Mouse (Mus musculus) forebrain, embryonic 13.5 days (tissue): ENCODE results near the gene Ugt1a5. TPM values are rescaled to one million over a fixed set of nuclear protein-coding genes. Genes with fewer than 3 reads are reported as not detected.
"Not testable (repeated sequence)": the region's sequence is repeated elsewhere in the genome, so short reads cannot be mapped to it uniquely, and the experiment has no call there.

ENCODE experiments used
- ATAC-seq: fragments of 200-750 bp; cut with Nextera tagmentation; 2 replicates; pipeline ENCODE4 v1.8.0; 2017
- H3K27ac ChIP-seq: fragments of 300-500 bp; sonication (generic); 2 replicates; pipeline ENCODE4 v1.5.1; 2015; ENCODE audit warnings: inconsistent platforms, mild to moderate bottlenecking, moderate library complexity
- H3K27me3 ChIP-seq: fragments of 300-500 bp; sonication (generic); 2 replicates; pipeline ENCODE4 v1.6.1; 2015; ENCODE audit warnings: mild to moderate bottlenecking, inconsistent platforms
- H3K36me3 ChIP-seq: fragments of 300-500 bp; sonication (generic); 2 replicates; pipeline ENCODE4 v1.6.1; 2015; ENCODE audit warnings: mild to moderate bottlenecking, inconsistent platforms; ENCODE audit not compliant: poor library complexity, severe bottlenecking
- H3K4me1 ChIP-seq: fragments of 300-500 bp; sonication (generic); 2 replicates; pipeline ENCODE4 v1.6.1; 2015; ENCODE audit warnings: inconsistent platforms
- H3K4me2 ChIP-seq: fragments of 300-500 bp; sonication (generic); 2 replicates; pipeline ENCODE4 v1.6.1; 2015; ENCODE audit warnings: inconsistent platforms, mild to moderate bottlenecking, moderate library complexity
- H3K4me3 ChIP-seq: fragments of 300-500 bp; sonication (generic); 2 replicates; pipeline ENCODE4 v1.5.1; 2015; ENCODE audit warnings: mild to moderate bottlenecking, inconsistent platforms
- H3K9ac ChIP-seq: fragments of 300-500 bp; sonication (generic); 2 replicates; pipeline ENCODE4 v1.6.1; 2015; ENCODE audit warnings: mild to moderate bottlenecking, inconsistent platforms
- H3K9me3 ChIP-seq: fragments of 300-500 bp; sonication (generic); replicated peaks from 2 replicates; pipeline ENCODE4 v1.6.1; 2016; ENCODE audit warnings: inconsistent platforms
- WGBS: fragments of 180-500 bp; shearing (Covaris S2); methylation state at CpG from one replicate; pipeline ENCODE4 v1.1.7; 2015; 5-methylcytosine and 5-hydroxymethylcytosine counted together
- polyA plus RNA-seq: library from polyadenylated mRNA; unstranded; fragments of >200 nt; fragmentation: Nextera tagmentation; extraction: Ambion mirVana; gene quantifications from 2 replicates; pipeline ENCODE4 v1.2.1, GENCODE M21; 2015

The Ugt1a5 gene
- polyA plus RNA-seq, 1 experiment from 2014 or later: not detected

DNA sequence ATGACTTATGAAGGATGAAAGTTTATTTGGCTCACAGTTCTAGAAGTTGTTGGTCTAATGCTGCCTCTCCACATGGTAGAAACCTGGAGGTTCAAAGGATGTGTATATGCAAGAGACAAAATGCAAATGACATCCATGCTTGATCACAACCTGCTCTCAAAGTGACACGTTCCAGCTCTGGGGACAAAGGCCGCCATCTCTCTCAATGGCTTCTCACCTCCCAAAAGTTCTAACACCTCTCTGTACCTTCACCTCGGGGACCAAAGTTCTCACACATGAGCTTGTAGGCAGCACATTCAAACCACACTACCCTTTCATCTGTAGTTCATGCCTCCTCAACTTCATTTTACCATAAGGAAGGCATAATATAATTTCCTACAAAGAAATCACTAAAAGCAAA lies 51.8 kb downstream of the Ugt1a5 start:
- H3K36me3 ChIP-seq: no peaks in the 10 kb centered on the region
- WGBS: 40% methylated on average over 3 of the region's 3 CpGs
- no peak overlapping the region for H3K27ac ChIP-seq
- H3K9me3 ChIP-seq: peaks cover 51% of the 10 kb centered on the region
- ATAC-seq: no peak
- no peaks in the 10 kb centered on the region for H3K27me3 ChIP-seq
- H3K9ac ChIP-seq: no peak overlapping the region
- H3K4me3 ChIP-seq: no peak overlapping the region
- H3K4me2 ChIP-seq: no peak overlapping the region
- H3K4me1 ChIP-seq: no peaks in the 10 kb centered on the region

- no peak overlapping the region for H3K4me3 ChIP-seq
- peaks cover 46% of the 10 kb centered on the region for H3K9me3 ChIP-seq
- no peaks in the 10 kb centered on the region for H3K36me3 ChIP-seq
- H3K9ac ChIP-seq: no peak overlapping the region
- H3K4me2 ChIP-seq: no peak overlapping the region
- no peaks in the 10 kb centered on the region for H3K4me1 ChIP-seq
- no peak overlapping the region for H3K27ac ChIP-seq
- ATAC-seq: no peak
- WGBS: 75% methylated on average over 9 of the region's 9 CpGs
- H3K27me3 ChIP-seq: no peaks in the 10 kb centered on the region
Observed at GRCm38 (mm10) chr1:88218051-88218450, 52.2 kb downstream of the Ugt1a5 start.

- no peak overlapping the region for H3K4me3 ChIP-seq
- WGBS: 49% methylated on average over 4 of the region's 4 CpGs
- H3K4me1 ChIP-seq: no peaks in the 10 kb centered on the region
- H3K27ac ChIP-seq: no peak overlapping the region
- no peak overlapping the region for H3K9ac ChIP-seq
- no peak for ATAC-seq
- peaks cover 41% of the 10 kb centered on the region for H3K9me3 ChIP-seq
- no peak overlapping the region for H3K4me2 ChIP-seq
- H3K27me3 ChIP-seq: no peaks in the 10 kb centered on the region
- no peaks in the 10 kb centered on the region for H3K36me3 ChIP-seq
Observed at GRCm38 (mm10) chr1:88218591-88218990, 52.8 kb downstream of the Ugt1a5 start.

GRCm38 (mm10) chr1:88219054-88219453 lies 53.2 kb downstream of the Ugt1a5 start:
- no peaks in the 10 kb centered on the region for H3K36me3 ChIP-seq
- no peak for ATAC-seq
- H3K4me1 ChIP-seq: no peaks in the 10 kb centered on the region
- H3K4me3 ChIP-seq: no peak overlapping the region
- no peak overlapping the region for H3K9ac ChIP-seq
- no peak overlapping the region for H3K4me2 ChIP-seq
- no peak overlapping the region for H3K27ac ChIP-seq
- peaks cover 36% of the 10 kb centered on the region for H3K9me3 ChIP-seq
- H3K27me3 ChIP-seq: no peaks in the 10 kb centered on the region
- WGBS: 17% methylated on average over 1 of the region's 1 CpGs

GRCm38 (mm10) chr1:88220336-88220735 lies 54.5 kb downstream of the Ugt1a5 start:
- ATAC-seq: no peak
- no peaks in the 10 kb centered on the region for H3K4me1 ChIP-seq
- H3K27me3 ChIP-seq: no peaks in the 10 kb centered on the region
- no peak overlapping the region for H3K9ac ChIP-seq
- H3K9me3 ChIP-seq: peaks cover 27% of the 10 kb centered on the region
- H3K4me3 ChIP-seq: no peak overlapping the region
- no peaks in the 10 kb centered on the region for H3K36me3 ChIP-seq
- no peak overlapping the region for H3K27ac ChIP-seq
- H3K4me2 ChIP-seq: no peak overlapping the region

- no peak for ATAC-seq
- Histone ChIP-seq H3K27me3 (no peaks in the 10 kb centered on the region), H3K27ac (no peak overlapping the region), H3K9ac (no peak overlapping the region), H3K4me2 (no peak overlapping the region), H3K9me3 (peaks cover 29% of the 10 kb centered on the region), H3K4me1 (no peaks in the 10 kb centered on the region), H3K4me3 (no peak overlapping the region), H3K36me3 (no peaks in the 10 kb centered on the region)
- 52% methylated on average over 2 of the region's 2 CpGs for WGBS
Observed at GRCm38 (mm10) chr1:88222216-88222615, 56.4 kb downstream of the Ugt1a5 start.

- H3K4me2 ChIP-seq, ATAC-seq, H3K4me3 ChIP-seq, H3K4me1 ChIP-seq, H3K27ac ChIP-seq, H3K9ac ChIP-seq, H3K27me3 ChIP-seq, H3K36me3 ChIP-seq: not testable (repeated sequence)
- peaks cover 32% of the 10 kb centered on the region for H3K9me3 ChIP-seq
Observed at GRCm38 (mm10) chr1:88223011-88223515, 57.3 kb downstream of the Ugt1a5 start.

DNA sequence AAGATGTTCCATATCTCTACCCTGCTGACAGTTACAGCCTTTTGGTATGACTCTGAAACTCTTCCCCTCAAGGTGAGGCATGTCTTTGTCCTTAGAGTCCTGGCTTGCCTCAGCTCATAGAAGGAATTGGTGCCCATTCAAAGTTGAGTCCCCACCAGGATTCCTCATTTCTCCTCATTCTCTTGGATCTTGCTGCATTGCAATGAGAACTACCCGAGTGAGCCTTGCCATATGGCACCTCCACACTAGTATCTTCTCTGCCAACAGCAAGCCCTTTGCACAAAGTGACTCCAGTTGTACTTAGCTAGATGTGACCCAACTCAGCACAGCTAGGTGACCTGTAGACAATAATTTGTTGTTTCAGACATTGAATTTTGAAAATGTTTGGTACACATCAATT lies 57.8 kb downstream of the Ugt1a5 start:
- 50% methylated on average over 1 of the region's 1 CpGs for WGBS
- ATAC-seq: no peak
- Histone ChIP-seq H3K9me3 (peaks cover 38% of the 10 kb centered on the region), H3K36me3 (no peaks in the 10 kb centered on the region), H3K9ac (no peak overlapping the region), H3K27me3 (no peaks in the 10 kb centered on the region), H3K4me1 (no peaks in the 10 kb centered on the region), H3K4me3 (no peak overlapping the region), H3K27ac (no peak overlapping the region), H3K4me2 (no peak overlapping the region)

DNA sequence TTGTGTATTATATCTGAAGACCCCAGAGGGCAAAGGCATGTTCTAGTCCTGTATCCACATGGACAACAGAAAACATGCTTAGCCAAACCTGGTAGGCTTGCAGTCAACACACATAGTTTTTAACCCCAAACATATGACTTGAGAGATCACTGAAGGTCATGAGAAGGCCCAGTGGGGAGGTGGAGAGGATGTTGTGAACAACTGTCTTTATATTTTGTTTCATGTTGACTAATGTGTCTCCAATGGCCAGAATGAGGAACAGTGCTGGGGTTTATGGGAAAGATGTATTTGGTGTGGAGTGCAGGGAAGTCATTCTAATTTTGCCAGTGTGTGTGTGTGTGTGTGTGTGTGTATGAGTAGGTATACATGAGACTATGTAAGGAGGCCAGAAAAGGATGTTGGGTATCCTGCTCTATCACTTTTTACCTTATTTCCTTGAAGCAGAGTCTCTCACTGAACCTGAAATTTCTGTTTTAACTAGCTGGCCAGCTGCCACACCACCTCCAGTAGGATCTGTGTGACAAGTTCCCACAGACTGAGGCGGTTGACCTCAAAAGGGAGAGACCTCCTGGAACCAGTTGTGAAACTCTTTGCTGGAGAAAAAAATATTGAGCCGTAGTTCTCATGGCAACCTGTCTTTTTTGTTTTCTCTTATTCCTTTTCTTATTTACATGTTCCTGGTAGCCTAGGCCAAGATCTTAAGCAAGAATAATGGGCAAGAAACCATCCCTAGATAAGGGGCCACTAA lies 58.4 kb downstream of the Ugt1a5 start:
- Histone ChIP-seq H3K27ac (no peak overlapping the region), H3K4me1 (no peaks in the 10 kb centered on the region)
- 70% methylated on average over 2 of the region's 2 CpGs for WGBS

DNA sequence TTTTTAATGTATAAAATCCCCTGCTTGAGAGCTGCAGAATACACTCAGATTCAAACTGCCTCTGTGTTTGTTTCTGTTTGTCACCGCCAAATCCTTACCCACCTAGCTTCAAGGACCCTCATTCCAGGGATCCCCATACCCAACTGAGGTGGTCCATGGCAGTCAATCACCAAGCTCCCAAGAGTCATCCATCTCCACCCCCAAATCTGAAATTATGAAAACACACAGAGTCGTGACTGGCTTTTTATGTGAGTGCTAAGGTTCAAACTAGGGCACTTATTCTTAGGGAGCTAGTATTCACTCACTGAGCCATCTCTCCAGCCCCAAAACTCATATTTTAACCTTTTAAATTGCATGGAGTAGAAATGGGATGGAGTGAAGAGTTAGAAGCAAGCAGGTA lies 59.5 kb downstream of the Ugt1a5 start:
- 38% methylated on average over 2 of the region's 2 CpGs for WGBS
- peaks cover 55% of the 10 kb centered on the region for H3K9me3 ChIP-seq
- not testable (repeated sequence) for ATAC-seq

More for the DNA sequence above, 58.4 kb downstream of the Ugt1a5 start:
- Histone ChIP-seq H3K9ac (no peak overlapping the region), H3K4me3 (no peak overlapping the region), H3K9me3 (peaks cover 44% of the 10 kb centered on the region), H3K4me2 (no peak overlapping the region), H3K36me3 (no peaks in the 10 kb centered on the region), H3K27me3 (no peaks in the 10 kb centered on the region)
- no peak for ATAC-seq

DNA sequence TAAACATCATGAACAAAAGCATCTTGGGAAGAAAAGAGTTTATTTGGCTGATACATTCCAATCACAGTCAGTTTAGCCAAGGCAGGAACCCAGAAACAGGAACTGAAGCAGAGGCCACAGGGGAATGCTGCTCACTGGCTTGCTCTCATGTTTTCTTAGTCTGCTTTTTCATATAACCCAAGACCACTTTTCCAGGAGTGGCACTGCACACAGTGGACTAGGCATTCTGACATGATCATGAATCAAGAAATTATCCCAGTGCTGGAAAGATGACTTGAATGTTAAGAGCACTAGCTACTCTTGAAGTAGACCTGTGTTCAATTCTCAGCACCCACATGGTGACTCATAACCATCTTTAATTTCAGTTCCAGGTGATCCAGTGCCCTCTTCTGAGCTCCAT lies 59.9 kb downstream of the Ugt1a5 start:
- H3K4me2 ChIP-seq: no peak overlapping the region
- ATAC-seq: no peak
- H3K27me3 ChIP-seq: no peaks in the 10 kb centered on the region
- H3K9ac ChIP-seq: no peak overlapping the region
- no peak overlapping the region for H3K27ac ChIP-seq
- no peak overlapping the region for H3K4me3 ChIP-seq
- H3K4me1 ChIP-seq: no peaks in the 10 kb centered on the region
- peaks cover 59% of the 10 kb centered on the region for H3K9me3 ChIP-seq
- no peaks in the 10 kb centered on the region for H3K36me3 ChIP-seq

More for the DNA sequence above, 59.5 kb downstream of the Ugt1a5 start:
- H3K27me3 ChIP-seq, H3K4me3 ChIP-seq, H3K9ac ChIP-seq, H3K36me3 ChIP-seq, H3K4me2 ChIP-seq, H3K27ac ChIP-seq, H3K4me1 ChIP-seq: not testable (repeated sequence)

DNA sequence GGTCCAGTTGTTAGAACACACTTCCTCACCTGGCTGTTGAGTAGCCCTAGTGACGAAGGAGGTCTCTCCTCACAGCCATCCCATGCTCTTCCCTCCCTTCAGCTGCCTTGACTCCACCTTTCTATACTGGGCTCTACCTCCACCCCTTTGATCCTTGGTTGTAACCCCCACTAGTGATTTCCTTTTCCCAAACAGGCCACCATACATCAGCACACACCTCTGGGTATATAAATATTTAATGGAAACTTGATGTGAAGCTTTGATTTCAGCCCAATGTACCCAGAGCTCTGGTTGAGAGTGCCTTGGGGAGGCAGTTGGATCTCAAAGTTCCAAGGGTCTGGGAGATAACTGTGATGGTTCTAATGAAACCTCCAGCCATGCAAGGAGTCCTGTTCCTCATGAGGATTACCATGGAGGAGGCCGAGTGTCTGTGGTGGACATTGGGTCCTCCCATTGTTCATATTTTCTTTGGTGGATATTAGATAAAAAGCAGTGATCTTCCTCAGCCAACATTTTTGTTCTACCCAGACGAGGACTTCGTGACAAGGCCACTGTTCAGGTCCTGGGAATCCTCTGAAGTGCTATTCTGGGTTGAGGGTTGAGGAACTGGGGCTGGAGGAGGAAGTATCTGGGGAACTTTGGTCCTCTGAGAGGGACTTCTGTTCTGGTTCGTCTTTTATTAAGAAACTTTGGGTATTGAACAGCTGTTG lies 61.0 kb downstream of the Ugt1a5 start, which contains the start of gene Mroh2a:
Gene Mroh2a (plus strand): TSS at position 317 of the 710 bp plus-strand sequence.
- ATAC-seq: no peak
- WGBS: 53% methylated on average over 5 of the region's 5 CpGs
- Histone ChIP-seq H3K27ac (no peak within 1 kb of the TSS), H3K36me3 (no peaks in the 10 kb centered on the region), H3K4me3 (no peak within 1 kb of the TSS), H3K4me1 (no peaks in the 10 kb centered on the region), H3K27me3 (no peaks in the 10 kb centered on the region), H3K9ac (no peak within 1 kb of the TSS), H3K4me2 (no peak within 1 kb of the TSS), H3K9me3 (peaks cover 70% of the 10 kb centered on the region)
